Mouse (Mus musculus) C2C12 (cell line): ENCODE measurements around the gene Kcnj2. TPM values are rescaled to one million over a fixed set of nuclear protein-coding genes. Genes with fewer than 3 reads are reported as not detected.
A peak's percentile ranks its signal among the peaks of the same experiment; 100 is the strongest.

ENCODE experiments used
- H3K27me3 ChIP-seq: one replicate; pipeline ENCODE4 v1.6.1; 2011; ENCODE audit not compliant: control insufficient read depth, insufficient read depth, insufficient read length
- H3K36me3 ChIP-seq: one replicate; pipeline ENCODE4 v1.6.1; 2011; ENCODE audit not compliant: control insufficient read depth, insufficient read depth
- H3K4me3 ChIP-seq: one replicate; pipeline ENCODE4 v1.5.1; 2011; ENCODE audit warnings: mild to moderate bottlenecking, control low read depth; ENCODE audit not compliant: poor library complexity, insufficient read depth, severe bottlenecking
- H3K79me2 ChIP-seq: one replicate; pipeline ENCODE4 v1.6.1; 2011; ENCODE audit not compliant: control insufficient read depth, insufficient read depth
- H3K79me3 ChIP-seq: one replicate; pipeline ENCODE4 v1.6.1; 2011; ENCODE audit warnings: low read depth, control low read depth
- H3ac ChIP-seq: one replicate; pipeline ENCODE3; 2011; ENCODE audit warnings: low read depth; ENCODE audit not compliant: control insufficient read depth, insufficient read length
- CEBPB ChIP-seq: IDR thresholded peaks from one replicate; pipeline ENCODE4 v1.6.1; 2011; ENCODE audit warnings: low read depth, mild to moderate bottlenecking, control low read depth, moderate library complexity
- CTCF ChIP-seq: IDR thresholded peaks from one replicate; pipeline ENCODE4 v1.5.1; 2011; ENCODE audit not compliant: control insufficient read depth, insufficient read depth, insufficient read length
- FOSL1 ChIP-seq: IDR thresholded peaks from one replicate; pipeline ENCODE4 v1.8.0; 2011; ENCODE audit warnings: mild to moderate bottlenecking, low read length; ENCODE audit not compliant: poor library complexity, insufficient read depth, severe bottlenecking
- MAX ChIP-seq: IDR thresholded peaks from one replicate; pipeline ENCODE4 v1.6.1; 2011; ENCODE audit warnings: mild to moderate bottlenecking, control low read depth
- MYOD1 ChIP-seq: IDR thresholded peaks from one replicate; pipeline ENCODE4 v1.6.1; 2011; ENCODE audit warnings: low read depth; ENCODE audit not compliant: control insufficient read depth, insufficient read length
- MYOG ChIP-seq: IDR thresholded peaks from one replicate; pipeline ENCODE4 v1.6.1; 2011; ENCODE audit not compliant: control insufficient read depth, insufficient read length; ENCODE audit errors: extremely low read depth
- USF1 ChIP-seq: IDR thresholded peaks from one replicate; pipeline ENCODE4 v1.6.1; 2011; ENCODE audit warnings: low read depth, mild to moderate bottlenecking, control low read depth, moderate library complexity
- polyA plus RNA-seq: library from polyadenylated mRNA; unstranded; fragments of >200 nt; fragmentation: generic; extraction: Trizol; gene quantifications from one replicate; pipeline ENCODE4 v1.2.1, GENCODE M21; 2012; ENCODE audit warnings: missing spikeins

Kcnj2 gene
- polyA plus RNA-seq, 1 experiment, result 0.16 TPM

DNA sequence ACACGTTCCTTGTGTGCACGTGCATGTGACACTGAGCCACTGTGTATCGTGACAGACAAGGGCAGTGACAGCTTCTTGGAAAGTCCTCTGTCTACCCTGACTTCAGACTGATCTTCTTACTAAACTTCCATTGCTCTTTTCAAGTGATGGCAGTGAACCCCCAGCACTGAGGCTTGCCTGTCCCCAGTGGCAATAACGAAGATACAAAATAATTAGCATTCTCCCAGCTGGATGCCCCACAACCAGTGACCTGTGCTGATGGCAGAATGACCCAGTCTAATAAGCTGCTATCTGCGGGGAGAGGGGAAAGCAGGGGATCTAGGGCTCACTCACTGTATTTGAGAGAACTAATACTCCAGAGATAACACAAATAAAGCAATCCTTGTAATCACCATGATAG is 5.7 kb upstream of the Kcnj2 start:
- Histone ChIP-seq H3K79me2 (no peaks in the 10 kb centered on the region), H3K27me3 (no peaks in the 10 kb centered on the region), H3ac (no peak overlapping the region), H3K79me3 (no peaks in the 10 kb centered on the region), H3K36me3 (no peaks in the 10 kb centered on the region), H3K4me3 (no peak overlapping the region)
- TF ChIP-seq CEBPB (no peak), MYOD1 (no peak), FOSL1 (no peak), USF1 (no peak), CTCF (no peak), MYOG (no peak), MAX (no peak)

- no peaks in the 10 kb centered on the region for H3K79me2 ChIP-seq
- no peaks in the 10 kb centered on the region for H3K36me3 ChIP-seq
- H3K79me3 ChIP-seq, result no peaks in the 10 kb centered on the region
- no peak overlapping the region for H3ac ChIP-seq
- TF ChIP-seq CTCF, result peak; percentile 25
- no peak for TF ChIP-seq MAX
- H3K27me3 ChIP-seq, result no peaks in the 10 kb centered on the region
- no peak overlapping the region for H3K4me3 ChIP-seq
Measured at GRCm38 (mm10) chr11:111064751-111065527, 1.0 kb upstream of the Kcnj2 start.

- Histone ChIP-seq H3ac (no peak overlapping the region), H3K79me2 (no peaks in the 10 kb centered on the region), H3K79me3 (no peaks in the 10 kb centered on the region), H3K36me3 (no peaks in the 10 kb centered on the region), H3K4me3 (no peak overlapping the region), H3K27me3 (no peaks in the 10 kb centered on the region)
- TF ChIP-seq MAX, result no peak
- no peak for TF ChIP-seq FOSL1
- no peak for TF ChIP-seq MYOG
- no peak for TF ChIP-seq CTCF
- TF ChIP-seq MYOD1, result no peak
- no peak for TF ChIP-seq USF1
- TF ChIP-seq CEBPB, result no peak
Measured at GRCm38 (mm10) chr11:111066299-111066691, 331 bp downstream of the Kcnj2 start.

DNA sequence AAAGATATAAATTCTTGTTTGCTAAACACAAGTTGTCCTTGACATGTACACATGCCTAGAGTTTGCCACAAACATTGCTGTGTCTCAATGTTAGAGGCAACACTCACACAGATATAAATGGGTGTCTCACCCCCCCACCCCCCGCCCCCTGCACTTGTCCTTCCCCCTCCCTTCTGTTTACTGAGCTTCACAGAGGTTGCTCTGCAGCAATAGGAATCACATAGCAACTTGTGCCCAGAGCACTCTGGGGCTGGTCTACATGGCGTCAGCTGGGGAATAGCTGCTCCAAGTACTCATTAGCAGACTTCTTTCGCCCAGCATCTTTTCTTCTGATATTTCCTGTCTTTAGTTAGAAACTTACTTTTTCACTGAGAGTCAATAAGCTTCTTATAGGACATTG is 1.8 kb downstream of the Kcnj2 start:
- Histone ChIP-seq H3K79me2 (no peaks in the 10 kb centered on the region), H3K36me3 (no peaks in the 10 kb centered on the region), H3ac (no peak overlapping the region), H3K79me3 (no peaks in the 10 kb centered on the region), H3K27me3 (no peaks in the 10 kb centered on the region), H3K4me3 (no peak overlapping the region)
- TF ChIP-seq CTCF, result no peak
- TF ChIP-seq FOSL1, result no peak
- TF ChIP-seq MYOD1, result no peak
- no peak for TF ChIP-seq CEBPB
- no peak for TF ChIP-seq MYOG

DNA sequence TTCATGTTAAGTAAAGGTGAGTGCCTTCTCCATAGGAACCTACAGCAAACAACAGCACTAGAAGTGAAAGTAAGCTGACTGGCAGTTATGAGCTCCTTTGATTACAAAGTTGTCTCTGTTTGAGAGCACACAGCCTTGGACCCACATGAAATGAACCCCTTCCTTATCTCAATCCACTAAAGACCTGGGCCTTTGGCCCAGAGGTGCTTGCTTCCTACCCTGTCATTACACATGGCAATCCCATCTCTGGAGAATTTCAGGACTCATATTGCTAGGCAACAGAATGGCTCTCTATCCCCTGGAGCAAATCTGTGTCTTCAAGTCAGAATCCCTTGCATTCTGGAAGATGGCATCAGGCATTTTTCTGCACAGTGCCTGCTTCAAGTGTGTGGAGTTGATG is 4.5 kb downstream of the Kcnj2 start:
- H3K79me3 ChIP-seq, result no peaks in the 10 kb centered on the region
- no peaks in the 10 kb centered on the region for H3K27me3 ChIP-seq
- no peak for TF ChIP-seq CEBPB

GRCm38 (mm10) chr11:111074131-111074530 is 8.2 kb downstream of the Kcnj2 start:
- Histone ChIP-seq H3K36me3 (no peaks in the 10 kb centered on the region), H3K79me2 (no peaks in the 10 kb centered on the region), H3ac (no peak overlapping the region), H3K27me3 (no peaks in the 10 kb centered on the region), H3K79me3 (no peaks in the 10 kb centered on the region), H3K4me3 (no peak overlapping the region)
- TF ChIP-seq MAX, result no peak
- no peak for TF ChIP-seq MYOD1
- no peak for TF ChIP-seq FOSL1
- no peak for TF ChIP-seq USF1
- no peak for TF ChIP-seq MYOG
- no peak for TF ChIP-seq CTCF
- TF ChIP-seq CEBPB, result no peak

More for the DNA sequence above, 4.5 kb downstream of the Kcnj2 start:
- Histone ChIP-seq H3K36me3 (no peaks in the 10 kb centered on the region), H3ac (no peak overlapping the region), H3K4me3 (no peak overlapping the region), H3K79me2 (no peaks in the 10 kb centered on the region)
